Mouse (Mus musculus) neural tube, embryonic 15.5 days (tissue): ENCODE measurements at regions not wholly inside any gene's neighbourhood (a gene's known extent, or its start where the extent isn't known, plus 50 kb on each side); places are given as distances from the start of the nearest gene placed in this dataset.
A peak's percentile ranks its signal among the peaks of the same experiment; 100 is the strongest.

Source experiments
- ATAC-seq: fragments of 200-750 bp; cut with Nextera tagmentation; 2 replicates; pipeline ENCODE4 v1.8.0; 2017; ENCODE audit warnings: mild to moderate bottlenecking, moderate TSS enrichment, moderate library complexity; ENCODE audit not compliant: low FRiP score
- H3K27ac ChIP-seq: fragments of 300-500 bp; sonication (generic); replicated peaks from 2 replicates; pipeline ENCODE4 v1.5.1; 2015; ENCODE audit warnings: mild to moderate bottlenecking, inconsistent platforms
- H3K27me3 ChIP-seq: fragments of 300-500 bp; sonication (generic); replicated peaks from 2 replicates; pipeline ENCODE4 v1.6.1; 2015; ENCODE audit warnings: inconsistent platforms
- H3K36me3 ChIP-seq: fragments of 300-500 bp; sonication (generic); 2 replicates; pipeline ENCODE4 v1.6.1; 2015; ENCODE audit warnings: inconsistent platforms
- H3K4me1 ChIP-seq: fragments of 300-500 bp; sonication (generic); 2 replicates; pipeline ENCODE4 v1.6.1; 2015; ENCODE audit warnings: inconsistent platforms
- H3K4me2 ChIP-seq: fragments of 300-500 bp; sonication (generic); 2 replicates; pipeline ENCODE4 v1.6.1; 2015; ENCODE audit warnings: inconsistent platforms, mild to moderate bottlenecking, moderate library complexity
- H3K4me3 ChIP-seq: fragments of 300-500 bp; sonication (generic); replicated peaks from 2 replicates; pipeline ENCODE4 v1.5.1; 2015; ENCODE audit warnings: mild to moderate bottlenecking, inconsistent platforms
- H3K9ac ChIP-seq: fragments of 300-500 bp; sonication (generic); replicated peaks from 2 replicates; pipeline ENCODE4 v1.6.1; 2015; ENCODE audit warnings: mild to moderate bottlenecking, inconsistent platforms
- H3K9me3 ChIP-seq: fragments of 300-500 bp; sonication (generic); replicated peaks from 2 replicates; pipeline ENCODE4 v1.6.1; 2016; ENCODE audit warnings: inconsistent platforms
- WGBS: fragments of 180-500 bp; shearing (Covaris S2); methylation state at CpG from one replicate; pipeline ENCODE4 v1.1.7; 2015; ENCODE audit warnings: mixed read lengths; 5-methylcytosine and 5-hydroxymethylcytosine counted together

DNA sequence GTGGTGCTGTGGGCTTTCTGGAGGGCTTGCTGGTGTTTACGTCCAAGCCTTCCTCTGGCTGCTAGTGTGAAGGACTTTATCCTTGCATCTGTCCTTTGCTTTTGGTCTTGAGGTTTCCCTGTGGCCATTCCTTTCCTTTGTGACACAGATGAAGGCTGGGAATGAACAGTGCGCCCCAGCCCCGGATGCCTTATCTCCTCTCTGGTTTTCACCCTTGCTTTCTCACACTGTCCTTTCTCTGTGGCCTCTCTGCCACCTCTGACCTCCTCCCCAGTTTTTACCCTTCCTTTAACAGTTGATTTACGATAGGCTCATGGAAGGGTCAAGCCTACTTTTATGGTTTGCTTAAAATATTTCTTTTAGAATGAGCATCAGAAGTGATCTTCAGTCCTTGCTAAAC, 53.2 kb downstream of the Gas1 start:
- H3K4me3 ChIP-seq = no peak overlapping the region
- no peaks in the 10 kb centered on the region for H3K36me3 ChIP-seq
- no peak overlapping the region for H3K9ac ChIP-seq
- H3K4me1 ChIP-seq = peaks cover 29% of the 10 kb centered on the region
- H3K9me3 ChIP-seq = peaks cover under 1% of the 10 kb centered on the region; the same call in 1 of the 2 replicates
- whole genome bisulfite sequencing = 15% methylated on average over 4 of the region's 4 CpGs
- no peak overlapping the region for H3K4me2 ChIP-seq
- ATAC-seq = no peak
- H3K27me3 ChIP-seq = 0 out of 2 replicates have a peak, but pooled peaks cover 3% of the 10 kb centered on the region
- no peak overlapping the region for H3K27ac ChIP-seq

DNA sequence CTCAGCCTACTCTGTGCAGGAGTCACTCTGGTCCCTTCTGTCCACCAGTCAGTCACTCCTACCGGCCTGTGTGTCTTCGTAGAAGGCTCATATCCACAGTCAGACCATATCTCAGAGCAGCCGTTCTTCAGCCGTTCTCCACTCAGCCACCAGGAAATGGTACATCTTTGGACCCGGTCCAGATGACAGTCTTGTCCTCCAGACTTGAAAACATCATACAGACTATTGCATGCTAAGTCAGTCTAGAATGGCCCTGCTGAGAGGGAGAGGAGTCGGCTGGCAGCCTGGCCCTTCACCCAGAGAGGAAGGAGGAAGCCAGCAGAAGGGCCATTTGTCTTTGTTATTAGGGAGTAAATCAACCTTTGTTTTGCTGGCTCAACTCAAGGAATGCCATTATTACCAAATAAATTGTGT, 54.0 kb downstream of the Gas1 start:
- Histone ChIP-seq H3K36me3 (no peaks in the 10 kb centered on the region), H3K4me3 (no peak overlapping the region), H3K27ac (no peak overlapping the region; the same call in 1 of the 2 replicates), H3K27me3 (0 out of 2 replicates have a peak, but pooled peaks cover 1% of the 10 kb centered on the region), H3K4me2 (peak overlapping the region; percentile 43), H3K9ac (no peak overlapping the region), H3K9me3 (peaks cover 3% of the 10 kb centered on the region; the same call in 1 of the 2 replicates), H3K4me1 (peaks cover 29% of the 10 kb centered on the region)
- 8% methylated on average over 6 of the region's 6 CpGs for WGBS
- peak; percentile 18; the same call in 1 of the 2 replicates for ATAC-seq

DNA sequence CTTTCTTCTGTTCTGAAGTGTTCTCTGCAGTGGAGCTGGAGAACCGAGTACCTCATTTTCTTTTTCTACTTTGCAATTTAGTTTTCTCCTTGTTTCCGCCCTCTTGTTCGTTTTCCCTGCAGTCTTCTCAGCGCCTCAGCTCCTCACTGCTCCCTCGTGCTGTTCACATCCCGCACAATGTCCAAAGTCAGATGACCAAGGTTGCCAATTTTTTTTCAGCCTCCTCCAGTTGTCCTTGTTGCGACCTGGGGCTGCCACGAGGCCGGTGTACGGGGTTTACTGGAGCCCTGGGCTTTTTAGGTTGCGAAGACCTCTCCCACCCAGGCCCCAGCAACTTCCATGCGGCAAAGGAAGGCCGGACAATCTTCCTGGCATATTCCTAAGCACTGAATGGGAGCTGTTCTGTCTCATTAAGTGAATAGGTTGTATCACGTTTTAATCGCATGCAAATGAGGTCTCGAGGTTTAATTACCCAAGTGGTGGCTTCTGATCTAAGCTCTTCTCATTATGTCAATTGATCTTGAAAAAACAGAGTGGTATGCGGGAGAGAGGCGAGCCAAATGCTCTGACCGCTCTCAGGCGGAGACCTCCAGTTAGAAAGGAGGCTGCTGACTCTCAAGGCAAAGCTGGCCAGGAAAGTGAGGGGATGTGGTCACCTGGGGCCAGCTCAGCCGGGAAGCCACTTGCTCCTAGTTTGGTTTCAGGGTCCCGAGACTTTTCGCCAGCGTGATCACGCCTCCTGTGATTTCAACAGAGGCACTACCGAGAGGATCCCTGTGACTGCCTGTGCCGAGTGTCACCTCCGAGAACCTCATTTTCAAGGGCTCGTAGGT, 54.6 kb downstream of the Gas1 start:
- Histone ChIP-seq H3K4me1 (peaks cover 29% of the 10 kb centered on the region), H3K4me2 (peak overlapping the region; percentile 43), H3K9ac (no peak overlapping the region), H3K36me3 (no peaks in the 10 kb centered on the region), H3K27ac (no peak overlapping the region; the same call in 1 of the 2 replicates), H3K4me3 (0 out of 2 replicates have a peak overlapping the region, but pooled peaks have one; percentile 1), H3K27me3 (no peaks in the 10 kb centered on the region), H3K9me3 (peaks cover 3% of the 10 kb centered on the region; the same call in 1 of the 2 replicates)
- WGBS = 14% methylated on average over 29 of the region's 29 CpGs
- ATAC-seq = peak; percentile 39; the same call in 1 of the 2 replicates

DNA sequence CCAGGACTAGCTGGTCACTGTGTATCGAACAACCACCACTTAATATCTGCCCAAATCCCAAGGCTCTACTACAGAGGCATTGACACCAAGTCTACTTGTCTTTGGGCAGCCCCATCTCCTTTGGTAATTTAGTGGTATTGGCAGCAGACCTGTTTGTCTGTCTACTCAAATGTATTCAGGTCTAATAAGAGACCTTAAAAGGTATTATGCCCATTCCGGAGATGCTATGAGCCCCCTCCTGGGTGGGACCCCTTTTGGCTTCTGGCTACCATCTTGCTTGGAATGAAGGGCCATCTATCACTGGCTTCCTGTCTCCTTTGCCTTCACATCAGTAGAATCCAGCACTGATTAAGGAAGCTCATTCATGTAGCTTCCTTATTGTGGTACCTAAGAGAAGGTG, 65.7 kb downstream of the Gas1 start:
- no peak overlapping the region for H3K9ac ChIP-seq
- peaks cover 10% of the 10 kb centered on the region for H3K4me1 ChIP-seq
- H3K27me3 ChIP-seq = no peaks in the 10 kb centered on the region
- no peak overlapping the region for H3K4me3 ChIP-seq
- WGBS = 92% methylated on average over 2 of the region's 2 CpGs
- ATAC-seq = no peak
- H3K9me3 ChIP-seq = no peaks in the 10 kb centered on the region
- H3K4me2 ChIP-seq = no peak overlapping the region
- no peaks in the 10 kb centered on the region for H3K36me3 ChIP-seq
- H3K27ac ChIP-seq = no peak overlapping the region

DNA sequence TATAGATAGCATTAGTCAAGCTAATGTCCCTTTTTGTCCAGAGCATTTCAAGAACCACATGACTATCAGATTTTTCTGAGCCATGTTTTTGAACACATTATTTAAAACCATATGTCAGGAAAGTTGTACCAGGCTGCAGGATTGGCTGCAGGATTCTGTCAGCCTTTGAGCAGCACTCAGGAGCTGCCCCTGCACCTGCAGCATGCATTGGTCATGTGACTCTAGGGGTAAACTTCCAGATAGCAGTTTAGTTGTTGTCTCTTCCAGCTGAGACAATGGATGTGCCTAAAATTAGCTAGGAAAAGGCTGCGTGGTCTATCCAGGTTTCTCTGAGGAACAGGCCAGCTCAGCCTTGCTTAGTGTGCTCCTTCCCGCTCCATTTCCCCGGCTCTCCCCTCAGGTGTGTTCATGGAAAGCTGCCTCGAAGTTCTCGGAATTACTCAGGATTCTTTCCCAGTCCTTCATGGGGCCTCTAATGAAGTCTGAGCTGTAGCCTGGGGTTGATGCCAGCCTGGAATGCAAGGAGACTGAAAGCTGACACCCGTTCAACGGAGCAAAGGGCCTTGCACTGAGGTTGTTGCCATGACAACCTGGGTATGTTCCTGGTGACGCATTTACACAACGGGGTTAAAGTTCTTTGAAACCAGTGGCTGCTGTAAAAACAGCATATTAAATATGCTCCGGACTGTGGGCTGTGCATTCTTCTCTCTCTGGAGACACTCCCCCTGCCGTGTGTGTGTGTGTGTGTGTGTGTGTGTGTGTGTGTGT, 66.9 kb downstream of the Gas1 start:
- no peaks in the 10 kb centered on the region for H3K27me3 ChIP-seq
- peak overlapping the region; percentile 30 for H3K4me2 ChIP-seq
- no peaks in the 10 kb centered on the region for H3K9me3 ChIP-seq
- no peak overlapping the region for H3K9ac ChIP-seq
- 3% methylated on average over 11 of the region's 11 CpGs for WGBS
- ATAC-seq = peak; percentile 79
- H3K27ac ChIP-seq = no peak overlapping the region
- no peak overlapping the region for H3K4me3 ChIP-seq
- H3K4me1 ChIP-seq = peaks cover 10% of the 10 kb centered on the region
- H3K36me3 ChIP-seq = no peaks in the 10 kb centered on the region

DNA sequence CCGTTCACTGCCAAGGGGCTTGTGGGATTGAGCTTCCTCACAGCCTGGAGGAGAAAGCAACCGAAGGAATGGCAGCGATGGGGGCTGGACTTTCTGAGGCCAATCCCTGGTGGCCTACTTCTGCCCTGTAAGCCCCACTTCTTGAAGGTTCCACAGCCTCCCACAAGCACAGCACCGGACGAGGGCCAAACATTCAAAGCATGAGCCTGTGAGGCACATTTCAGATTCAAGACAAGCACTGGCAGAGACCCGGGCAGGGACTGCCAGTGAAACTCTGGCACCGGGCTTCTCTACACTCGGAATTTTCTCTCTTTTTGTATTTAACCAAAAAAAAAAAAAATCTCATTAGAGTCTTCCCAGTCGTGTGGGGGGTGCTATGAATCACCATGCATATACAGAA, 71.9 kb downstream of the Gas1 start:
- ATAC-seq = no peak
- Histone ChIP-seq H3K4me1 (peaks cover 4% of the 10 kb centered on the region), H3K9ac (no peak overlapping the region), H3K27ac (no peak overlapping the region), H3K4me3 (no peak overlapping the region), H3K4me2 (no peak overlapping the region), H3K9me3 (no peaks in the 10 kb centered on the region), H3K36me3 (no peaks in the 10 kb centered on the region), H3K27me3 (no peaks in the 10 kb centered on the region)
- 91% methylated on average over 9 of the region's 9 CpGs for WGBS

DNA sequence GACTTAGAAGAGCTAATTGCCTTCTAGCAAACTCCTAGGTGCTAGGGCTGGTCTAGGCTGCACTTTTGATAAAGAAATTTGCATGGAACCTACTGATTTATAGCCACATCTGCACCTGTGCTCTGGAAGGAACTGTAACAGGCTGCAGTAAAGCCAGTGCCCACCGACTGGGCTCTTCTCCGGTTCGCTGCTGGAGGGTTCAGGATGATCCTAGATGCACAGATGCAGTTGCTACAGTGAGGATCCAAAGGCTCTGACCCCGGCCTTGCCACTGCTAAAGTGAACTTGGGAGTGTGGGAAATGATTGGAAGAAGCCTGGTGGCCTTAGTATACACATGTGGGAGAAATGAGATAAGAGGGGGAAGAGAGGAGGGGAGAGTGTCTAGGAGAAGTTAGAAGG, 75.5 kb downstream of the Gas1 start:
- H3K27me3 ChIP-seq = no peaks in the 10 kb centered on the region
- no peak overlapping the region for H3K4me2 ChIP-seq
- no peak overlapping the region for H3K9ac ChIP-seq
- WGBS = 61% methylated on average over 4 of the region's 4 CpGs
- H3K36me3 ChIP-seq = no peaks in the 10 kb centered on the region
- H3K4me3 ChIP-seq = no peak overlapping the region
- H3K4me1 ChIP-seq = peaks cover 9% of the 10 kb centered on the region; the same call in 1 of the 2 replicates
- no peak overlapping the region for H3K27ac ChIP-seq
- ATAC-seq = no peak
- no peaks in the 10 kb centered on the region for H3K9me3 ChIP-seq

DNA sequence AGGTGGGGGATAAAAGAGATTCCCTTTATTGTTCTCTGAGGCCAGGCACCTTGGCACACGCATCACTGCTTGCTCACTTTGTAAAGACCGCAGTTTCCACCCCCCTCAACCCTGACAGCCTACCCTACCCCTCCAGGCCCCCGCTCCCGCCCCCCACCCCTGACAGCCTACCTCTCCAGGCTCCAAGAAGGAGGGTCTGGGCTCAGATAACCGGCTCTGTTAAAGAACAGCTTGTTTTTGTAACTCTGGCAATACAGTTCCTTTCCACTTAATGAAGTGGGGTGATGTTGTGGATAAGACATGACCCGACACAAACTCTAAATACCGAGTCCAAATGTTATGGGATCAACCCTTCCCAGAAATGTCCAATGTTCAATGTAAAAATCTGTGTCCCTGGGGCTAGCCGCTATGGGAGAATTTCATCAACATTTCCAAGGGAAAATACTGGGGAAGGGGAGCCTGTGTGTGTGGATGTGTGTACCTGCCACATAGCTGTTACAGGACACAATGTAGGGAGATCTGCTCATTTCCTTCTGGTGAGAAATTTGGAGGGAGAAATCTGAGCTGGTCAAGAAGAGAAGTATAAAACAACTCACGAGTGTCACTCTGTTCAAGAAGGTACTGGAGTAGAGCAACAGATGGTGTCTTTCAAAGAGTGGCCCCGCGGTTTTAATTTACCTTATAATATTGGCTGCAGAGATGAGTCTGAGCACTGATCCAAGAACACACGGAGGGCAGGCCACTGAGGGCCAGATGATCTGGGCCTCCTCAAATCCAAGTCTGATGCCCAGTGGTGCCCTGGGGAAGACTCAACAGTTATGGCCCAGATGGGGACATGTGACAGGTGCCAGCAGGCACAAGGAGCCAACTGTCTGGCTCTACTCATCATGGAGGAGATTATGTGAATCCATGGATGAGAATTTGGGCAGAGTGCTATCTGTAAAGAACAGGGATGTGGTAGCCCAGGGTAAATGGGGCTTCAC, 76.7 kb downstream of the Gas1 start:
- H3K36me3 ChIP-seq = no peaks in the 10 kb centered on the region
- H3K4me3 ChIP-seq = no peak overlapping the region
- H3K4me1 ChIP-seq = peaks cover 14% of the 10 kb centered on the region; the same call in 1 of the 2 replicates
- no peaks in the 10 kb centered on the region for H3K27me3 ChIP-seq
- no peaks in the 10 kb centered on the region for H3K9me3 ChIP-seq
- H3K27ac ChIP-seq = peak overlapping the region; percentile 6; the same call in 1 of the 2 replicates
- peak; percentile 47; the same call in 1 of the 2 replicates for ATAC-seq
- WGBS = 63% methylated on average over 12 of the region's 12 CpGs
- H3K4me2 ChIP-seq = no peak overlapping the region
- H3K9ac ChIP-seq = no peak overlapping the region

DNA sequence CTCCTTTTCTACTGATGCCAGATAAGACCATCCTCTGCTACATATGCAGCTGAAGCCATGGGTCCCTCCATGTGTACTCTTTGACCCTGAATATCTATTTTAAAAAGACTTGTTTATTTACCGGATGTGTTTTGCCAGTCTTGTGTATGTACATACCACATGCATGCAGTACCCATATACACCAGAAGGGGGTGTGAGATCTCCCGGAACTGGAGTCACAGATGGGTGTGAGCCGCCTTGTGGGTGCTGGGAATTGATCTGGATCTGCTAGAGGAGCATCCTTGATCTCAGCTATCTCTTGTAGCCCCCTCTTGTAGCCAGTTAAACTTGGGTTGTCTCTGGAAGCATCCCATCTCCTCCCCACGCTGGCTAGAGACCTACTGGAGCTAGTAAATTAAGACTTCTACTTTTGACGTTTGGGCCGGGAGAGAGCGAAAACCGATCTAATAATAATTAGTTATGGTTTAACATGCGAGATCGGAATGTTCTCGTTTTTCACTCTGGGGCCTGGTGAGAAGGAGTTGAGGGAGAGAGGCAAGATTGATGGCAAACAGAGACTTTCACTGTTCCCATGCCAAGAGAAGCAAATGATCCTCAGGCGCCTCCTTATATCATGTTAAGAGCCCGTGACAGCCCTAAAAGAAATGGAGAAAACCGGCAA, 77.6 kb downstream of the Gas1 start:
- H3K27ac ChIP-seq = no peak overlapping the region
- no peak overlapping the region for H3K9ac ChIP-seq
- H3K9me3 ChIP-seq = no peaks in the 10 kb centered on the region
- H3K4me3 ChIP-seq = no peak overlapping the region
- no peaks in the 10 kb centered on the region for H3K36me3 ChIP-seq
- peaks cover 15% of the 10 kb centered on the region; the same call in 1 of the 2 replicates for H3K4me1 ChIP-seq
- no peaks in the 10 kb centered on the region for H3K27me3 ChIP-seq
- ATAC-seq = peak; percentile 29; the same call in 1 of the 2 replicates
- H3K4me2 ChIP-seq = no peak overlapping the region
- WGBS = 56% methylated on average over 14 of the region's 14 CpGs

DNA sequence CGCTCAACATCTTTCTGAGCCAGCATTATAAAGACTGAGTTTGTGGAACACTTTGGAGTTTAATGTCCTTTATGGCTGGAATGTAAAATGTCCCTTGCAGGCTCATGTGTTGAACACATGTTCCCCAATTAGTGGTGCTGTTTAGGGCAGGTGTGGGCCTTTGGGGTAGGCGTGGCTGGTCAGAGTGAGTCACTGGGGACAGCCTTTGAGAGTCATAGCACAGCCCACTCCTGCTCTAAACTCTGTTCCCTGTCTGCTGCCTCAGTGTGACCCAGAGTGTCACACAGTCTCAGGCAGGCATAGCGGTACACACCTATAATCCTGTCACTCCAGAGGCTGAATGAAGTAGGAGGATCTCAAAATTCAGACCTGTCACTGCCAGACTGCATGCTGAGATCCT, 78.8 kb downstream of the Gas1 start:
- Histone ChIP-seq H3K4me3 (no peak overlapping the region), H3K4me1 (peaks cover 15% of the 10 kb centered on the region; the same call in 1 of the 2 replicates), H3K27me3 (no peaks in the 10 kb centered on the region), H3K27ac (no peak overlapping the region), H3K4me2 (no peak overlapping the region), H3K9me3 (no peaks in the 10 kb centered on the region), H3K36me3 (no peaks in the 10 kb centered on the region), H3K9ac (no peak overlapping the region)
- 82% methylated on average over 3 of the region's 3 CpGs for WGBS
- no peak for ATAC-seq
